Mouse (Mus musculus): ENCODE results near the gene Spg7. TPM values are rescaled to one million over a fixed set of nuclear protein-coding genes. Genes with fewer than 3 reads are reported as not detected.

Gene Spg7
- polyA plus RNA-seq, 1 experiment from 2014 or later: 63.9 TPM

GRCm38 (mm10) chr8:123145279-123145678, 82.5 kb downstream of the Spg7 start:
- Histone ChIP-seq H3K4me2 (replicated peaks) (no peak overlapping the region), H3K9me3 (replicated peaks) (no peaks in the 10 kb centered on the region), H3K27ac (no peak overlapping the region), H3K4me1 (no peaks in the 10 kb centered on the region), H3K36me3 (no peaks in the 10 kb centered on the region), H3K9ac (no peak overlapping the region), H3K27me3 (no peaks in the 10 kb centered on the region), H3K4me3 (no peak overlapping the region)
- 58% methylated on average over 6 of the region's 6 CpGs for WGBS
- ATAC-seq (ENCODE audit: low FRiP score): no peak

GRCm38 (mm10) chr8:123146390-123146789, 83.6 kb downstream of the Spg7 start:
- Histone ChIP-seq H3K36me3 (no peaks in the 10 kb centered on the region), H3K27ac (no peak overlapping the region), H3K4me1 (no peaks in the 10 kb centered on the region), H3K4me3 (no peak overlapping the region), H3K27me3 (no peaks in the 10 kb centered on the region), H3K4me2 (replicated peaks) (no peak overlapping the region), H3K9ac (no peak overlapping the region), H3K9me3 (replicated peaks) (no peaks in the 10 kb centered on the region)
- 83% methylated on average over 7 of the region's 7 CpGs for WGBS
- ATAC-seq (ENCODE audit: low FRiP score): no peak

Small RNA genes lying within 50 kb of the gene (microRNA-seq; reads per million reads assigned to microRNA genes)
- gene Mir7079 (not detected), gene Mir7080 (not detected)

Other genes starting within 250 kb of the Spg7 start
- gene Cdh15, start 215.0 kb upstream of the Spg7 start, polyA plus RNA-seq (2016; fragmentation: Nextera tagmentation; extraction: Ambion mirVana): 1.9 and 6.1 TPM in 2 replicates
- 87.0 and 90.1 TPM in 2 replicates for gene Ankrd11, start 20.7 kb upstream of the Spg7 start, polyA plus RNA-seq (2016; fragmentation: Nextera tagmentation; extraction: Ambion mirVana)
- 1,018 and 1,026 TPM in 2 replicates for gene Rpl13, start 39.4 kb downstream of the Spg7 start, polyA plus RNA-seq (2016; fragmentation: Nextera tagmentation; extraction: Ambion mirVana)
- gene Cpne7, start 54.4 kb downstream of the Spg7 start, polyA plus RNA-seq (2016; fragmentation: Nextera tagmentation; extraction: Ambion mirVana): 0.15 and 0.35 TPM in 2 replicates
- 8.1 and 9.7 TPM in 2 replicates for gene Sult5a1, start 95.4 kb downstream of the Spg7 start, polyA plus RNA-seq (2016; fragmentation: Nextera tagmentation; extraction: Ambion mirVana)
- gene Dpep1, start 123.3 kb downstream of the Spg7 start, polyA plus RNA-seq (2016; fragmentation: Nextera tagmentation; extraction: Ambion mirVana): 0.35 and 0.36 TPM in 2 replicates
- gene Chmp1a, start 149.8 kb downstream of the Spg7 start, polyA plus RNA-seq (2016; fragmentation: Nextera tagmentation; extraction: Ambion mirVana): 160 and 166 TPM in 2 replicates
- gene Spata33, start 149.9 kb downstream of the Spg7 start, polyA plus RNA-seq (2016; fragmentation: Nextera tagmentation; extraction: Ambion mirVana): 8.3 and 8.8 TPM in 2 replicates
- 37.6 and 39.1 TPM in 2 replicates for gene Cdk10, start 161.9 kb downstream of the Spg7 start, polyA plus RNA-seq (2016; fragmentation: Nextera tagmentation; extraction: Ambion mirVana)
- gene Spata2l, start 173.3 kb downstream of the Spg7 start, polyA plus RNA-seq (2016; fragmentation: Nextera tagmentation; extraction: Ambion mirVana): 2.8 and 3.1 TPM in 2 replicates
- gene Zfp276, start 191.3 kb downstream of the Spg7 start, polyA plus RNA-seq (2016; fragmentation: Nextera tagmentation; extraction: Ambion mirVana): 32.9 and 35.0 TPM in 2 replicates
- gene Vps9d1, start 191.4 kb downstream of the Spg7 start, polyA plus RNA-seq (2016; fragmentation: Nextera tagmentation; extraction: Ambion mirVana): 37.7 and 44.3 TPM in 2 replicates